Mouse (Mus musculus): ENCODE measurements at regions not wholly inside any gene's neighbourhood (a gene's known extent, or its start where the extent isn't known, plus 50 kb on each side); places are given as distances from the start of the nearest gene placed in this dataset.
A peak's percentile ranks its signal among the peaks of the same experiment; 100 is the strongest.

DNA sequence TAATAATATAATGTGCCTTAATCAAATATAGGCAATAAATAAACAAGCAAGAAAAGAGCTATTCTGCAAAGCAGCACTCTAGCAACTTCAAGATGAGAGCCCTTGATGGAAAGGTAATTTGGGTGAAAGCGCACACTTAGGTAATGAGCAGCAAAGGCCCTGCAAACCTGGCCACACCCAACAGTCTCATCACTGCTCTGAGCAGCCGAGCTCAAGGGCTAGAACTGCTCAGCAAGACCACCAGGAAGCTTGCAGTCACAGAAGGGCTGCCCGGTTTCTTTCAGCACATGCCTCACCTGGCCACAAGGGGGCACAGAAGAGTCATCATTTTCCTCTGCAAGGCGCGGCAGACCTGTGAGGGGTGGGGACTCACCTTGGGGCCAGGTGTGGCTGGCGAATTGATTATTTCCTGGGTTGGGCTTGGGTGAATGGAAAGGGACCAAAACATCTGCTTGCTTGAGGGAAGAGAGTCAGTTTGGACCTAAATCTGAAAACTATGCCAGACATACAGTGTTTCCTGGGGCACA, 253.4 kb downstream of the Cbln1 start:
- peak; percentile 50; the same call in 1 of the 2 replicates for TF ChIP-seq CTCF (IDR thresholded peaks at IDR 0.05; ENCODE audit: insufficient read depth, low read length)
- TF ChIP-seq POLR2A (IDR thresholded peaks at IDR 0.05; ENCODE audit: borderline replicate concordance, extremely low read depth, low read depth, low read length) = no peak

Data from lung, adult 2 months (tissue).